Mouse (Mus musculus) neutrophil, adult 5-6 weeks (primary cell): ENCODE data around the gene Zbtb5. TPM values are rescaled to one million over a fixed set of nuclear protein-coding genes. Genes with fewer than 3 reads are reported as not detected.
"Not testable (repeated sequence)": the region's sequence is repeated elsewhere in the genome, so short reads cannot be mapped to it uniquely, and the experiment has no call there.

Experiments used
- ATAC-seq: fragments of 151-379, 151-347 bp; 2 replicates; pipeline ENCODE4 v1.8.0; 2017; ENCODE audit warnings: mild to moderate bottlenecking, moderate TSS enrichment; ENCODE audit not compliant: insufficient number of reproducible peaks, poor library complexity, low FRiP score, severe bottlenecking; ENCODE audit errors: extremely low read depth
- total RNA-seq: library from RNA; stranded (forward); fragments of 200-1000 nt; gene quantifications from 2 replicates; pipeline ENCODE4 v1.2.3, GENCODE M21; 2017

The Zbtb5 gene
- 16.7 and 17.0 TPM in 2 replicates for total RNA-seq

DNA sequence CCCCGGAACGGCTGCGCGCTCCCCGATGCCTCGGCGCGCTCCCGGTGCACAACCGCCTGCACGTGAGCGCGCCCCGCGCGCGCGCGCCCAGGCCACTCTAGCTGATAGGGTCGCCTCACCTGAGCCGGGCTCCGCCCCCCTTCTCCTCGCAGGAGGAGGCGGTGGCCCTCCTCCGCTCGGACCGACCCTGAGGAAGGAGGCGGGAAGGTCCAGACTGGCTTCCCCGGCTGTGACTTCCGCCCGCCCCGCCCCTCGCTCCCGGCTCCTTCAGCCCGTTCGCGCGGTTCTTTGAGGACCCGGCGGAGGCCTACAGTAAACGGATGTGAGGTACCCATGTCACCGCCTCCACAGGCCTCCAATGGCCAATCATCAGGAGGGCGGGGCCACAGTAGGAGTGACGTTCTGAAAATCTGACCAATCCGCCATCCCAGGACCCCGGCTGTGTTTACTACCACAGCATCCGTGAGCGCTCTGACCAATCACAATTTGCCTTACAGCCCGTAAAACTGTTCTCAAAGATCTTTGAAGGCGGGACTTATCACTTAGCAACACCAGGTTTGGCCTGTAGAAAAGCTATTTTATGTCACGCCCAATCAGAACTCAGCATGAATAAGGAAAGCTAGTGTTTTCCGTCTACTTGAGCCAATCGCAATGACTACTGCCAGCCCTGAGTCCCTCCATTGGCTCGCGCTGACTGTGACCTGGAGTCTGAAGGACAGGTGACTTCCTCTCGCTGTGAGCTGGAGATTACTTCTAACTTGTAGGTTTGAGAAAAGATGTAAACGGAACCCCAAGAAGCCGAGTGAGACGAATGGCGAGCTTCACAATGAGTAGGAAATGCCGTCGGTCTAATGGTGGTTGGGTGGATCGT, at the start of gene Zbtb5:
Gene Zbtb5 (minus strand): TSS at position 308 of the 871 bp plus-strand sequence.
- ATAC-seq = peak; percentile 89

DNA sequence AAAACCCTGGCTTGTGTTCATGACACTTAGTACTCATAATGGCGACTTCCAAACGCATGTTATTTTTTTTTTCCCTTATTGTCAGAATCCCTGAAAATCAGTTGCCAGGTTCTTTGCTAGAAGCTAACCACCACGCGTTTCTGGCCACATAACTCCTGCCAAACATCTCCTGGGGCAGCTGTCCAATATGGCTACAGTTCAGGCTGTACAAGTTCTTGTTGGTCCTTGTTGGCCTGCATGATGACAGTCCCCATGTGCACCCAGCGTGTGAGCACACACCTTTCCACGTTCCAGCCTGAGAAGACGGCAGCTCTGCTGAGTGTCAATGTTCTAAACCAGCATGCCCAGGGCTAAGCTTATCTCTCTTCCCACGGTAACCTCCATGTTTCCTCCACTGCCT, 43.2 kb upstream of the Zbtb5 start:
- ATAC-seq = no peak

GRCm38 (mm10) chr4:45054862-45055261, 42.6 kb upstream of the Zbtb5 start:
- ATAC-seq = no peak

GRCm38 (mm10) chr4:45047956-45048355, 35.7 kb upstream of the Zbtb5 start:
- no peak for ATAC-seq

GRCm38 (mm10) chr4:45047286-45047887, 35.2 kb upstream of the Zbtb5 start:
- no peak for ATAC-seq

DNA sequence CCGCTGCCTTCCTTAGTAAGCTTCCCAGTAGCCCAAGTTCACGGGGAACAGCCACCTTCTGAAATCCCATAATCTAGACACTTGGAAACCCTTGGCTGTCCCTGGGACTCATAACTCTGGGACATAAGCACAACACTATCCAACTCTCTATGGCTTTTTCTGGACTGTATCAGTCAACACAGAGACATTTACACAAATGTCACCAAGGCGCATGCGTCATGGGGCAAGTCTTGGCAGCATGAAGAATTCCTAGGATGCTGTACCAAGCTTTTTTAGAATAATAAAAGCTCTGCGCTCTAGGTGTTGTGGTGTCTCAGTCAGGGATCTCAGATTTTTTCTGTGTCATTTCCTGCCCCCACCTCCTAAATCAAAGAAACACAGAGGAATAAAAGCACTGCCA, 34.5 kb upstream of the Zbtb5 start:
- no peak for ATAC-seq

- no peak for ATAC-seq
Measured at GRCm38 (mm10) chr4:45040795-45041194, 28.6 kb upstream of the Zbtb5 start.

DNA sequence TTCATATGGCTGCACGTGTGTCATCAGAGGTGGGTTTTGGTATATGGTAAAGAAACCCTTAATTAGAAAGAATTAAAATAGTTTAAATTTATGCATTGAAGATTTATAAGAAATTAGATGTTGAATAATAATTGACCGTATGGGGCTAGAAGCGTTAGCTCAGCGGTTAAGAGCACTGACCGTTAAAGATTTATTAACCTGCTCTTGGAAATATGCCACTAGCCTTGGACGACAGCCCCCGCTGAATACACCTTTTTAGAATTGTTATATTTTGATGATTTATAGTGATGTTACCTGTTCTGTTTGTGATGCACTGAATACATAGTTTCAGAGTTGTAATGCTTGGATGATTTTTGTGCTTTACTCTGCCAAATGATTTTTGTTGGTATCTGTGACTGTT, 27.3 kb upstream of the Zbtb5 start:
- not testable (repeated sequence) for ATAC-seq

GRCm38 (mm10) chr4:45038879-45039278, 26.7 kb upstream of the Zbtb5 start:
- not testable (repeated sequence) for ATAC-seq

- ATAC-seq = no peak
Measured at GRCm38 (mm10) chr4:45037455-45038410, 25.5 kb upstream of the Zbtb5 start.

DNA sequence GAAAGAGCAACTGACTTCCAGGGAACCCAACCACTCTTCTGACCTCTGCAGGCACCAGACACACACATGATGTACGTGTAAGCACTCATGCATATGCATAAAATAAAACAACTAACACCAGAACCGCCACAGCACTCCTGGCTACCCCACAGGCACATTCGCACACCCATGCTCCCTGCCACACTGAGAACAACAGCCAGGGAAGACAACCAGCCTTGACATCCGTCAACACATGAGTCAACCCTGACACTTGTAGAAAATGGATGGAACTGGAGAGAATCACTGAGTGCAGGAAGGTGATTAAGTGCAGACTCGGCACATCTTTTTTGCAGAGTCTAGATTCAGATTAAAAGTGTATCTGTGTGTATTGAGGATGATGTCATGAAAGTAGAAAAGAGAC, 24.4 kb upstream of the Zbtb5 start:
- no peak for ATAC-seq

- ATAC-seq = no peak
Measured at GRCm38 (mm10) chr4:45036048-45036447, 23.8 kb upstream of the Zbtb5 start.

- no peak for ATAC-seq
Measured at GRCm38 (mm10) chr4:45034693-45035628, 22.7 kb upstream of the Zbtb5 start.

DNA sequence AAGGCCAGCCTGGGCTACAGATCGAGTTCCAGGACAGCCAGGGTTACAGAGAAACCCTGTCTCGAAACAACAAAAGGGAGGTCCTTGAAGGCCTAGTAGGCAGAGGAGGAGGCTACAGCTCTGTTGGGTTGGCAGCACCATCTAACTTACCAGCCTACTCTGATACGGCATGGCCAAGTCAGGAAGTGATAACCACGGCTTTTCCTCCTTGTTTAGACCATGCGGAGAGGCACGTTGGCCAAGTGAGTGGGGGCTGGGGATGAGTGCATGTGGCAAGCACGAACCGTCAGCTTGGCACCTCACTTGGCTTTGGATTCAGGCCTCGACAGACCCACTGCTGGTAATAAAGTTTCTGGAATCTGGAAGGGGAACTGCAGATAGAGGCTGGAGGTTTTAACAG, 20.4 kb upstream of the Zbtb5 start:
- ATAC-seq = no peak

- ATAC-seq = no peak
Measured at GRCm38 (mm10) chr4:45026459-45026858, 14.2 kb upstream of the Zbtb5 start.

- ATAC-seq = no peak
Measured at GRCm38 (mm10) chr4:45019009-45019408, 6.8 kb upstream of the Zbtb5 start.

GRCm38 (mm10) chr4:45018452-45018980, 6.3 kb upstream of the Zbtb5 start, which contains the start of gene Polr1e:
Gene Polr1e (plus strand): TSS chr4:45018583.
- ATAC-seq = peak; percentile 91

- ATAC-seq = no peak
Measured at GRCm38 (mm10) chr4:45015615-45016014, 3.4 kb upstream of the Zbtb5 start.
